Mouse (Mus musculus) forelimb bud, embryonic 11.5 days (tissue): Measurements from ENCODE around the gene Nr3c2.

Experiments used
- DNase-seq: peaks from one replicate; pipeline ENCODE4 v3.0.0-alpha.2; 2012; ENCODE audit warnings: low read depth, low spot score

The Nr3c2 gene

GRCm38 (mm10) chr8:77055492-77056021, 156.3 kb downstream of the Nr3c2 start:
- DNase-seq = no peak

DNA sequence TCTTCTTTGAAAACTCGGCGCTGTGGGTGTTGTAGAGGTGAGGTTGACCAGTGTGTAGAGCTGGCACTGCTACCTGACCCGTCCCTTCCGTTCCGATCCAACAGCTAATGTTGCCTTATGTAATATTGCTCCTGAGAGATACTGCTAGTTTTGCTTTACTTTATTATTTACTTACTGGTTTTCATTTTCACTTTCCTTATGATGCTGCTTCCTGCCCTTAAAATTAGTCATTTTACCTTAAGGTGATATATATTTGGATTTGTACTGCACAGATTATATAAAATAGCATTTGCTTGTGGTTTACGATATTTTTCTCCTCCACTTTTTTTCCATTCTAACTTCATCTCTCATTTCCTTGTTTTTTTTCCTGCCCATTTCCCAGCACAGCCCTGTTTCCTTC, 157.6 kb downstream of the Nr3c2 start:
- no peak for DNase-seq

DNA sequence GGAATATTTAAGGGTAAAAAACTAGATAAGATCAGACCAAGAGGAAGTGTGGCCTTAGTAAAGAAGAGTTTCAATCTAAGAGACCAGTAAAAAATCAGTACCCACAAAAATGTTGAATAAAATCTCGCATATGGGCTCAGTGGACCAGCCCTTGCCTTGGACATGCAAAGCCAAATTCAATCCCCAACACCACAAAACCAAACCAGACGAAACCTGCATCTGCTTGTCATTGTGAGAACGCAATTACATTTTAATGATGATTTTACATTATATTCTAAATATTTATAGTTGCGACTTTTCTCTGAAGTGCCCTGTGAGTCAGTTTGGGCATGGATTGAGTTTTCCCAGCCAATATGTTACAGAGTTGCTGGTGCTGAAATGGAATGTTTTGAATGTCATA, 183.4 kb downstream of the Nr3c2 start:
- no peak for DNase-seq

DNA sequence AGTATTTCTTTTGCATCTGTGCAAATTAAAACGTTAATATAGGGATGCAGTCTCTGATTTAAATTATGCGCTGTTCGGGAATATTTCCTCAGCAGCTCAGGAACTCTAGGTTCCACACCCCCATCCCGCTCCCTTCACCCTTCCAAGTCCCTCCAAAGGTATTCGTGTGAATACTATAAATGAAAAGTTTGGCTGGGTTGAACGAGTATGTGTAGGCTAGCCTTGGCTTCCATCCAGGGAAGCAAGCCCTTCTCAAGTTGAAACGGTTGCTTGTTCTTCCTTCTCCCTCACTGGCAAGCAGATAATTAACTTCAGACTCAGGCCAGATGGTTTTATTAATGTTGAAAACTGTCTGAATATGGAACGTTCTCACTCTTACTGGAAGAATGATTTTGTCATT, 186.8 kb downstream of the Nr3c2 start:
- DNase-seq = no peak

DNA sequence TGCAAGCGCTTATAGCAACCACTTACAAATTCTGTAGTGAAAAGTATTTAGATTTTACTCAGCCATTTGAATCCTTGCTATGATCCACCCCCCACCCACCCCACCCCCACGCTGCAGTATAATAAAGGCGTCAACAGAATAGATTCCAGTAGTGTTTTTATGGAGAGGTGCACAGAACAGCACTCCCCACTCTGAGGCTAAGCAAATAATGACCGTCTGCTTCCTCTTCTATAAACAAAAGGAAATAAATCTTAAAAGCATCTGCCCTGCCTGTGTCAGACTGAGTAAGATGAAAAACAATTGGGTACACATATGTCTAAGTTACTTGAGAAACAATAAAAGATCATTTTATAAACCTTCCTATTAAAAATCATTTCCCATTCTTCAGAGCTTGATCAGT, 197.5 kb downstream of the Nr3c2 start:
- no peak for DNase-seq

- DNase-seq = no peak
These were observed 198.9 kb downstream of the Nr3c2 start for GRCm38 (mm10) chr8:77098101-77098500.

- no peak for DNase-seq
These were observed 201.1 kb downstream of the Nr3c2 start for GRCm38 (mm10) chr8:77100370-77100769.

DNA sequence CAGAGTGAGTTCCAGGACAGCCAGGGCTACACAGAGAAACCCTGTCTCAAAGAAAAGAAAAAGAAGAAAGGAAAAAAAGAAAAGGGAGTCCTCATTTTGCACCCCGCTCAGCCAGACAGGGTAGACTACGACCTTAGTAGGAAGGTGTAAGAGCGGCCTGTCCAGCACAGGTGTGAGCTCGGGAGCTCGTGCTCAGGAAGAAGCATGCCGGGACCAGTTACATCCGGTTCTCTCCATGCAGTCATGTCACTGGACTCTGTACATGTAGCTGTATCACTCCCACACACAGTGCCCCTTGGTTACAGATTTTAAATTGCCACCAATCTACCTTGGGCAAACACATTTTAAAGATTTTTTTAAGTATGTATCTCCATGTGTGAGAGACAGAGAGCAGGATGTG, 203.6 kb downstream of the Nr3c2 start:
- no peak for DNase-seq

GRCm38 (mm10) chr8:77112719-77113118, 213.5 kb downstream of the Nr3c2 start:
- DNase-seq = no peak

- DNase-seq = no peak
These were observed 215.5 kb downstream of the Nr3c2 start for GRCm38 (mm10) chr8:77114769-77115168.

DNA sequence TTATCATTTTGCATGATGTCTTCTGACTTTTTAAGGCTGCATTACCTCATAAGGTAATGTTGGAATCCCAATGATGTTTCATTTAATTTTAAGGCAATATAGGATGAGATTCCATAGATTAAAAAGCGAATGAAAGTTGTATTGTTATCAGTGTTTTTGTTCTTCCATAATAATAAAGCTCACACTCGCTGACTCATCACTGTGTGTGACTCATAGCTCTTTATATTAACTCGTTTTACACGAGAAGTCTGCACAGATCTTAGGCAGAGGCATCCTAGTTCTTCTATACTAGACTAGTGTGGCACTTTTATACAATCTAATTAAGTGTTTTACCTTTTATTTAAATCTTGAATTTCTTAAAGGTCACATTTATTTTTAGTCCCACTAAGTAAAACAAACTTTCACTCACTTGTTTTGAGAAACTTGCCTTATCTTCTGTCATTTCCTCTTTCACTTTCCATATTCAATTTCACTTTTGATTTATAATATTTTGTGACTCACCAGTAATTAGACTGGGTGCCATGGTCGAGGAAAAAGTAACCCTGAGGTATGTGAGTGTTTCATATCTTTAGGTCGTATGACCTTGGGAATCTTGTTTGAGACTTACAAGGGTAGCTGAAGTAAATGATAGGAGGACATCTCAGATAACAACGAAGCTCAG, 217.3 kb downstream of the Nr3c2 start:
- DNase-seq = no peak

DNA sequence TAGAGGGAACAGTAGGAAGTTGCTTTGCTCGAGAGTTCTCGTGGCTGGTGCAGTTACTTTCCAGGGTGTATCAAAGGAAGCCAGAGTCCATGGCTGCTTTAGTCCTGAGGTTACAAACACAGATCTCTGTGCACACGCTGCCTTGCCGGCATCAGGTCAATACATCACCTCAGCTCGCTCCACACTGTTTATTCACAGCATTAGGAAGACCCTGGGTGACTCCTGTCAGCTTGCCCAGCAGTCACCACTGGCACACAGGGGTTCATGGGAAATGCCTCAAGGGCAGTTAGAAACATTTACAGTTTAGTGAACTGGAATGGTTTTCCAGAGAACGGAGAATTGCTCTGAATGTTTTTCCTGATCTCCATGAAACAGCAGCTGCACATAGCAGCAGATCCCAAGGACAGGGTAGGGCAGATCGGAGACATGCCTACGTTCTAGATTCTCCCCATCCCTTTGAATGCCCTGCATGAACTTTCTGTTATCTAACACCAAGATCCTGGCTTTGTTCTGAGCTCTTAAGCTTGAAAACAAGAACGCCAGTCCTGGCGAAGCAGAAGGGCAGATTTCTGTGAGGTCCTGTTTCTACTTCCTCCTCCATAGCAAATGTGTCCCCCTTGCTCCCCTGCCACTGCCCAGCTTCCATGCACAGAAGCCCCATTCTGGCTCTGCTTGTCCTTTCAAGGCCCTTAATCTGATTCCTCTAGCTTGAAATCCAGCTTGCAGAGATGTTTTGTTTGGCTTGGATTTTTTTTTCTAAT, 221.7 kb downstream of the Nr3c2 start:
- no peak for DNase-seq

DNA sequence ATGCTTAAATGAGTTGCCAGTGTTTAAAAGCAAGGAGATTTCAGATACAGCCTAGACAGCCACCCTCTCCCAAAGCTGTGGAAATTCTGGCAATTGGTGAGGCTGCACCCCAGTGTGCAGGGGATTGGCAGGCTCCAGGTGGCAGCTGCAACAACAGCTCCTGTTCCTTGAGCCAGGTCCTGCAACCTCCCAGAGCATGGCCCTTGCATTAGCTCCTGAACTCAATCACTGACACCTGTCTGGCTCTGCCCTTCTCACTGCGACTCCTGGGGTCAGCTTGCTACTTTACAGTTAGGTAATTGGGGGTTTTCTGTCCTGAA, 222.3 kb downstream of the Nr3c2 start:
- no peak for DNase-seq

GRCm38 (mm10) chr8:77122300-77122699, 223.1 kb downstream of the Nr3c2 start:
- DNase-seq = no peak

GRCm38 (mm10) chr8:77125777-77126176, 226.5 kb downstream of the Nr3c2 start:
- no peak for DNase-seq

DNA sequence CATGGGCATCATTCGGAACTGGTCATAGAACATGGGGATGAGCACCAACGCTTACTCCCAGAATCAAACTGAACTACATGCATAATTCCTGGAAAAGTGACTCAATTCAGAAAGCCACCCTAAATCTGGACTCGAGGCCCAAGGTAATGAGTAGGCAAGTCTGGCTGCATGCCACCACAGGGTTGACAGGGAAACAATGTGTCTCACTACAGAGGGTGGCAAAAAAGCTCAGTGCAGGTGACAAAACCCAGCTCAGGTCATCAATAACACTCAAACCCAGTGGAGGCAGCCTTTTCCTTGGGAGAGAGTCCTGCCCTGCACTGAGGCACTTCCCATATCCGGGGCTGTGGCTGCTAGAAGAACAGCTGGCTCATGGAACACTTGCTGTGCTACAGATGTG, 228.8 kb downstream of the Nr3c2 start:
- DNase-seq = no peak

- peak; percentile 53 for DNase-seq
These were observed 233.8 kb downstream of the Nr3c2 start for GRCm38 (mm10) chr8:77132903-77133637.

- no peak for DNase-seq
These were observed 234.6 kb downstream of the Nr3c2 start for GRCm38 (mm10) chr8:77133797-77134385.

- no peak for DNase-seq
These were observed 246.0 kb downstream of the Nr3c2 start for GRCm38 (mm10) chr8:77145285-77145684.

GRCm38 (mm10) chr8:77154496-77154895, 255.3 kb downstream of the Nr3c2 start:
- peak; percentile 46 for DNase-seq

DNA sequence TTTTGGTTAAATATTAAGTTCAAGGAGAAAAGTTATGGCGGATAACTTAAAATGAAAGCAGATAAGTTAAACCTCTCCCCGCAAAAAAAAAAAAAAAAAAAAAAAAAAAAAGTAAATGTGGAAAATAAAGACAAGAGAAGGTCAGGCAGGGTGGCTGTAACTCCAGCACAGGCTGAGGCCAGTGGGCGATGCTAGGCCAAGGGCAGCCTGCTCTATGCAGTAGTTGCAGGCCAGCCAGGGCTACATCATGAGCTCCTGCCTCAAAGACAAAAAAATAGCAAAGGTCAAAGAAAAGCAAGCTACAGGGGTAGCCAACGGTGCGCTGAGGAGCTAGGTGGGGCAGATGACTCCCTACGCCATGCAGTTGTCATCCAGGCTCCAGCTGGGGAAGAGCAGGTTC, 270.1 kb downstream of the Nr3c2 start:
- no peak for DNase-seq

- DNase-seq = no peak
These were observed 270.7 kb downstream of the Nr3c2 start for GRCm38 (mm10) chr8:77169757-77170438.
